ENCODE assay signal across 15 mouse cellular contexts in genomic region chr10:119550630-119551029, GRCm38 (mm10).
"Had no signal": no experiment of that assay in that cellular context is flagged by ENCODE, and none has a peak within 500 bp of the region (broad histone marks: within the 10 kb centered on the region; RNA-seq: fewer than 3 reads in every experiment).

No protein-coding gene starts in this region.

- H3K9ac ChIP-seq: neural tube, embryonic 15.5 days; stomach, embryonic 15.5 days had no signal

- DNase-seq: retina, postnatal 1 day; right cerebral cortex, adult 18-20 months; right cerebral cortex, postnatal 14 days; right cerebral cortex, postnatal 25 days; right cerebral cortex, postnatal 4 days; spleen, adult 18-20 months; thymus, adult 18-20 months; thymus, adult 2 months; thymus, postnatal 14 days; thymus, postnatal 25 days; thymus, postnatal 36 days; thymus, postnatal 4 days had no signal

- H3K27ac ChIP-seq: neural tube, embryonic 15.5 days; stomach, embryonic 15.5 days; stomach, postnatal 0 days had no signal

- H3K36me3 ChIP-seq: neural tube, embryonic 15.5 days; stomach, embryonic 15.5 days had no signal

- H3K4me3 ChIP-seq: neural tube, embryonic 15.5 days; stomach, embryonic 15.5 days had no signal

- H3K4me2 ChIP-seq: neural tube, embryonic 15.5 days; stomach, embryonic 15.5 days had no signal

- H3K27me3 ChIP-seq: neural tube, embryonic 15.5 days; stomach, embryonic 15.5 days had no signal

- H3K9me3 ChIP-seq: neural tube, embryonic 15.5 days; stomach, embryonic 15.5 days had no signal

- H3K4me1 ChIP-seq: neural tube, embryonic 15.5 days; stomach, embryonic 15.5 days had no signal
